Mouse (Mus musculus) brain, embryonic 18.5 days (tissue): Measurements from ENCODE around the gene Runx1.

ENCODE experiments used
- DNase-seq: peaks from one replicate; pipeline ENCODE4 v3.0.0-alpha.2; 2012; ENCODE audit warnings: low read depth, low spot score

Runx1 gene

DNA sequence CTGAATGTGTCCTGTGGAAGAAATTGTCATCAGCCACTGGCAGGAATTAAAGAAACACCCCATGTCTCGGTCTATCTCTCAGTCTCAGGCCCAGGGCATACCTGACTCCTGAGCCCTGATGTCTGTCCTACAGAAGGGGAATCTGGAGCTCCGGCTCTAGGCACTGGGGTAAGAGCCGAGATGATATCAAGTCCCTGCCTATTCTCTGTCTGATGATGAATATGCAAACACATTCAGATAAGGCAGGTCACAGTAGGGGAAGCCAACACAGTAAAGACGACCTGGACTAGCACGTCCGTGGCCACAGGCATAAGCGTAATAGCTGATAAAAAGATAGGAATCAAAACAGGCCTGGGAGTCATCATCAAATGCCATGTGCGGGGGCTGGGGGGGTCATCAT lies 32.2 kb downstream of the Runx1 start:
- DNase-seq: no peak

- no peak for DNase-seq
Measured at GRCm38 (mm10) chr16:92792905-92793304, 33.0 kb downstream of the Runx1 start.

DNA sequence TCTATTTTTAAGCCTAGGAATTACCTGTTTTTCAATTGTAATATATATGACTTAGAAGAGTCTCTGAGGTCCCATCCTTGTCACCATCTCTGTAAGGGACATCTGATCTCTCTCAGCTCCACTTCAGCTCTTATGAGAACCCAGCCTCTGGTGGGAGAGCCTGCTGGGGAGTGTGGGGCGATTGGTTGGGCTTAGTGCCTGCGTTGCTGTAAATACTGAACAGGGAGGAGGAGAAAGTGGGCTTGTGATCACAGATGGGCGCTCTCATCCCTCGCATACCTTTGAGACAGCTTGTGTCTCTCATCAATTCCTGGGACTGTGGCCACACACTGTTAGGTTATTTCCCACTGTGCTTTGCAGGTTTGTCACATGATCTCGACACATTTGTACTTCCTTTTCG lies 35.3 kb downstream of the Runx1 start:
- no peak for DNase-seq

DNA sequence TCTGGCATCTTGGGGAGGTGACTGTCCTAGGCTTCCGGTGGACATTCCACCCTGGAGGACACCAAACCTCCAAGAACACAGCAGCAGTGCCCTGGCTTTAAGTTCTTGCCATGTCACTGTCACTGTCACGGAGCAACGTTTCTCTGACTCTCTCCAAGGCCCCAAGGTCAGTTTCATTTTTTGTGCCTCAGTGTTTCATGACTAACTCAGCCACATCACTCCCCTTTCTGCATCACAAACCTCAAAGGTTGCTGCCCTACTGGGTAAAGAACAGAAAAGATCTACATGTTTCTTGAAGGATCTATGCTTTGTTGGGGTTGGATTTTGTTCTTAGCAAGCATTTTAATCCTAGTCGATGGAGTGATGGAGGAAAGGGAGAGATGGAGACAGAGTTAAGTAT lies 36.1 kb downstream of the Runx1 start:
- DNase-seq: no peak

GRCm38 (mm10) chr16:92788446-92788845 lies 37.5 kb downstream of the Runx1 start:
- no peak for DNase-seq

DNA sequence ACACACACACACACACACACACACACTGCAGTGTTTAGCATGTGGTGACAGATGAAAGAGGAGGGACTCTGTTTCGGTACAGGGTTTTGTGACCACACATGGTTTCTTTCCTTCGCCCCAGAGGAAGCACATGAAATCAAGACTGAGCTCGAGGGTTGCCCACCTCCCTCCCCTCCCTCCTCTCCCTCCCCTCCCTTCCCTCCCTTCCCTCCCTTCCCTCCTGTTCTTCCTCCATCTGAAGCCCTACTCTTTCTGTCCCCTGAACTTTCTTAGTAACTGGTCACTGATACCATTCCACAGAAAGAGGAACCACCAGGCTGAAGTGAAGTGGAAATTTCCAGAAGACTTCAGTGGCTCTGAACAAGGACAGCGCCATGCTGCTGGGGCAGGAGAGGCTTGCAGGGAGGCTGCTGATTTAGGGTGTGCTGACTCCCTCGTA lies 39.0 kb downstream of the Runx1 start:
- DNase-seq: no peak

GRCm38 (mm10) chr16:92786276-92786882 lies 39.6 kb downstream of the Runx1 start:
- no peak for DNase-seq

DNA sequence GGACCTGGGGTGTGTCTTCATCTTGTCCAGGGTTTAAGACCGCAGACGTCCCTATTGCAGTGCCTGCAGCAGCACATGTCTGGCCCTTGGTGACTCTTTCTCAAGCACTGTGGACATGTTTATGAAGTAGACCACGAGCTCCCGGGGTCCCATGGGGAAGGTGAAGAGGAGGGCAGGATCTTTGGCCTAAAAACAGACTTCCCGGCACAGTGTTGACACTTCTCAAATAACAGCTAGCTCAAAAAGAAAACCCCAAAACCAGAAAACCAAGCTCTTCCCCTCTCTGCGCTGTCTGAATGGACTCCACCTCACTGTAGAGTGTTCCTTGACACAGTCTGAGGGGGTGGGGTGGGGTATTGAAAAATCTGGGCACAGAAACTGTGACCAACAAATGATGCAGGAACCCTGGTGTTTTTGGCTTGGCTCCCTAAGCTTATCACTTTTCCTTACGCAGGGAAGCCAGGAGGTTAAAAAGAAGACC lies 42.3 kb downstream of the Runx1 start:
- no peak for DNase-seq

DNA sequence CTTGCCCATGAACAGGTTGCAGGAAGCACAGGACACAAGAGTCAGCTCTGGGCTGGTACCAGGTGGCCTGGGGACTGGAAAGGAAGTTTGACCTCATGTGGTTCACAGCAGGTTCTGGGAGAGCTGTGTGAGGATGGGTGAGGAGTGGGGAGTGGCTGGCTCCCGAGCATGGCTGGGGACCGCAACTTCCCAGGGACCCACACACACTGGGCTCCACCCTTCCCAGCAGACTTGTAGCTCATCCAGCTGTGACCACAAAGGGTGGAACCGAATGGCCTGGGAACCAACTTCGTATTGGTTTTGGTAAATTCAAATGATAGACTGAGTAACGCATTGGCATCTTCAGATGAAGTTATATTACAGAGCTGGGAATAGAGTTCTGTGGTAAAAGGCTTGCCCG lies 43.5 kb downstream of the Runx1 start:
- no peak for DNase-seq

DNA sequence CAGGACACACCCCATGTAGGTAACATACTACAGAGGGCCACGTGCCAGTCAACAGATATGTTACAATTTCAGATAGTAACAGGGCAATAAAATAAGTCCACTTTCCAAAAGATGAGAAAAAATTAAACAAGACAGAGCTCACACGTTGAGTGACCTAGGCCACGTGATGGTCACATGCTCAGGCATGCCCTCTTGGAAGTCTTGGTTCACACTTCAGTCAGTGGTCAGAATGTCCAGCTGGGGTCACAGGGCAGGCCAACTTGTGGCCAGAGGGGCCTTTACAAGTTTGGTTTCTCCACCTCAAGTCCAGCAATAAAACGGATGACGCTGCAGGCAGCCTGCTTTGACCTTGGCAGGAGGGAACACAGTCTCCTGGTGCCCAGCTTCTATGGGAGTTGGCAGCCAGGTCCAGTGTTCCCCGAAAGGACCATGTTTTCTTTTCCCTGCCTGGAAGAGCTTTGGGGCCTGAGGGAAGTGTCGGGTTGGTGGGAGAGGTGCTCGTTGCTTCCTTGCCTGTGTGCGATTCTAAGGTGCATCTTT lies 46.0 kb downstream of the Runx1 start:
- no peak for DNase-seq

GRCm38 (mm10) chr16:92779175-92779574 lies 46.8 kb downstream of the Runx1 start:
- DNase-seq: no peak

GRCm38 (mm10) chr16:92778096-92778780 lies 47.7 kb downstream of the Runx1 start:
- DNase-seq: no peak

DNA sequence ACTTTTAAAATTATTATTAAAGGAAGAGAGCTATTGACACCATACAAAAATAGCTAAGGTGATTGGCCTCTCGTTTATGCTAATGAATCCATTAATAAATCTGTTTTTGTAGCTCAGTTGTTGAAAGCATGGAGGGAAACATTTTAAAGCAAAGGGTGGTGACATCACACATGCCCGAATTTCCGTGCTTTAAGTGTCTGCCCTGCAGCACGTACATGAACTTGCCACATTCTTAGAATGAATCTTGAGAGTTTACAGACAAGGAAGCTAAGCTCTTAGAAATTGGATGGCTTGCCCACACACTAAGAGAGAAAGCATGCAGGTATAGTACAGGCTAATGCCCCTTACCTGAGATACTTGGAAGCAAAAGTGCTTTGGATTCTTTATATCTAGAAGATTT lies 58.1 kb downstream of the Runx1 start:
- no peak for DNase-seq

- DNase-seq: no peak
Measured at GRCm38 (mm10) chr16:92767423-92767822, 58.5 kb downstream of the Runx1 start.

DNA sequence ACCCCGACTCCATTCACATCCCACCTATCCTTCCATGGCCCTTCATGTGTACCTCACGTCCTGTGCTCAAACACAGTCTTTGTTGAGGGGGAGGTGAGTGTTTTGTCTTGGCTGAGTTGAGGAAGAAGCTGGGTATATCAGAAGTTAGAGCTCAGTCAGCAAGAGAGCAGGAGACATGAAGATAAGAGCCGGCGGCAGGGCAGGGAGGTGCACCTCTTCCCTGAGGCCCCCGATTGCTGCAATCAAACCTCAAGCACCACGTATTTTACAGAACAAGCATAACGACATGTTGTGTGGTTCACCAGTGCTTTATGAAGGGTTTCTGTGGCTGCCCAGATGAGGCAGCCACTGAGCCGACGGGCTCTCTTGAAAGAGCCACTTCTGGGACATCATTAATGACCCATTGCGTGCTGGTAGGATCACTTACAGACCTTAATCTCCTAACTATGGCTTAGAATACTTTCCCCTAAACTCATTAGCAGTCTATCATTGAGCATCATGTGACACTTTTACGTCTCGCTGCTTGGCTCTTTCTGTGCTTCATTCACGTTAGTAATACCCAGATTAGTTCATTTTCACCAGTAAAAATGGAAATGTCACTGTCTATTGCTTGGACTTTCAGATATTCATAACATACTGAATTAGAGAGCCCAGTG lies 61.1 kb downstream of the Runx1 start:
- no peak for DNase-seq

GRCm38 (mm10) chr16:92763666-92764065 lies 62.3 kb downstream of the Runx1 start:
- no peak for DNase-seq

DNA sequence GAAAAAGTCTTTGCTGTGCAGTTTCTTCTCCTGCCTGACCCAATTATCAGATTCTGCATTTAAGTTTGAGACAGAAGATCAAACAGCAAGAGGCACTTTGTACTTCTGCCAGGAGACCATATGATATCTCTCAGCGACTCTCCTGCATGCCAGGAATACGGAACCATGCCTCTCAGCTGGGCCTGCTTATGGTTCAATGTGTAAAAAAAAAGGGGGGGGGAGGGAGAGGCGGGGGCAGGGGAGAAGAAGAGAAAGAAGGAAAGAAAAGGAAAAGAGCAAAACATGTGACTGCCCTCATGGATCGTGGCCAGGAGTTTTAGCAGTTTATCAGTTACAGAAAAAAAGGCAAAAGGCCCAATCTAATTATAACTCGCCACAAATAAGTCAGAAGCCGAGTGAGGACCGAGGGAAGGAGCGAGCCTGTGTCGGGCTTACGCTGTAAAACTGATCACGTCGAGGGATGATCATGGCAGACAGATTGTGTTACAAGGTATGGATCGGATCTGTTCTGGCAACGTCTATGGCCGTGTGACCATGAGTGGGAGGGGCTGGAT lies 63.9 kb downstream of the Runx1 start:
- DNase-seq: peak; percentile 72

DNA sequence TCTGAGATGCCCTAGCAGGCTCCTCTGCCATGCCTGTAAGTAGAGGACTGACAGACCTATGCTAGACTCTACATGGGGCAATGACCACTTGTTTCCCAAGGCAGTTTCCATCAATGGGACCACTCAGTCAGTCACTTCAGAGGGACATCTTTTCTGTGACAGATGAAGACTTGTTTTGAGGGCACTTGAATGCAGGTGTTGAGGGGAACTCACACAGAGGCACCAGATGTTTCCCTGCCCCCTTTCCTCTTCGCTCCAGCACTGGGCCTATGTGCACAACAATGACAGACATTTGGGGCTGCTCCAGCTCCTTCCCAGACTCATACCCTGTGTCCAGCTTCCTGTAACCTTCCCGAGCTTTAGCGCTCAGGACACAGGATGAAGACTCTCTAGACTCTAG lies 65.9 kb downstream of the Runx1 start:
- DNase-seq: no peak

DNA sequence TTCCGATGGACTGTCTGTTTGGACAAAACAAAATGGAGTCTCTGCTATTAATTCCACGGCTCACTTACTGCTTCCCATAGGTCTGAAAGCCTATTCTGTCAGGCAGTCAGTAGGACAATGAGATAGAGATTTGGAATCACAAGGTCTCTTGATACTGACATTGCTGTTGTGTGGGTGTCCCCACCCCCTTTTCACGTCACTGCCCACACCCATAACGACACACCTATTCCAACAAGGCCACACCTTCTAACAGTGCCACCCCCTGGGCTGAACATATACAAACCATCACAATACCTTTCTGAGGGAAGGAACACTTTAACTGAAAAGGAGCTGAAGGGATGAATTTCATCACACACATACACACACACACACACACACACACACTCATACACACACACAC lies 68.4 kb downstream of the Runx1 start:
- no peak for DNase-seq

DNA sequence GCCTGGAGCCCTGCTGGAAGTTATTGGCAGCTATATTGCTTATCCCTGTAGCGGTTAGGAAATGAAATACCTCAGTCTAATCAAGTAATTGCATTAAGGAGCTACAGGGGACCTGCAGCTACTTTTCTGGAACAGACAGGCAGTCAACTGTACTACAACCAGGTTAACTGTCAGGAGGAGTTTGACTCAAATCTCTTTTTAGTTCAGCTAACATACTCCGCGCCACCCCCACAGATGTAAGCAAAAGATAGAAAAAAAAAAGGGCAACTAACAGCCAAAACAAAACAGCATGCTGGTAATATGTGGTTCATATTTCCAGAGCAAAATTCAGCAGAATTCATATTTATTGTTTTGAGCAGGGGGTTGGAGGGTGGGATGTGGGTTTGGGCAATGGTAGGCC lies 72.0 kb downstream of the Runx1 start:
- no peak for DNase-seq

- no peak for DNase-seq
Measured at GRCm38 (mm10) chr16:92753139-92753538, 72.8 kb downstream of the Runx1 start.

DNA sequence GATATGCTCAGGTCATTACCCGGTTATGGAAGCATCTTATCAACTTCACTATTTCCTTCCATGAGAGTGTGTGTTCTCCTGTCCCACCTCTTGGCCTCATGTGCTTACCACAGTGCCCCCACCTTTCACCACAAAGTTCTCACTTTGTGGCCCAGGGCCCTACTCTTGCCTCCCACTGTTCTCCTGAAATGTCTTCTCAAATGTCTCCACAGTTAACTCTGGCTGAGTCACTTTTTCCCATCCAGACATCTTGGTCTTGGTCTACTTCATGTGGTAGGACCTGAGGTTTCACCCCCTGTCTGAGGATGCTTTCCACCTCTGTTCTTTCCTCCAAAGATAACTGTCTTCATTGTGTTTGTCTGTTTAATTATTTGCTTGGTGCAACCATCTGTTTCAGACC lies 77.7 kb downstream of the Runx1 start:
- DNase-seq: no peak
